Mouse (Mus musculus): ENCODE measurements at regions not wholly inside any gene's neighbourhood (a gene's known extent, or its start where the extent isn't known, plus 50 kb on each side); places are given as distances from the start of the nearest gene placed in this dataset.

DNA sequence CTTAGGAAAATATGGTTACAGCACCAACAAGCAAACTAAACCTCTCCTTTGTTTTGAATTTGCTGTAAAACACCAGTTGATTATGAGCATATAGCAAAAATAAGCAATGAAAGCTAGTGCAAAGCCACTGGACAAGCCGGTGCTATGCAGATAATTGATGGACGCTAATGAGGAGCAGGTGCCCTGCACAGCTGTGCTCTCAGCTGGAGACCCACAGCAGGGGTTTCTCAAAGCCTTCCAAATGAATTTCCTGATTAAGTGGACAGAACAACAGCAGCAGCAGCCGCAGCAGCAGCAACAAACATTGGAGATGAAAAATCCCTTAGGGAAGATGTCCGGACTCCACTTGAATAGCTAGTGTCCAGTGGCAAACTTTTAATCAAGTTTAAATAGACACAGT, 109.2 kb downstream of the Alg10b start:
- Histone ChIP-seq H3K27ac (no peak overlapping the region; the same call in 1 of the 2 replicates), H3K4me1 (replicated peaks; ENCODE audit: control insufficient read depth, insufficient read depth, low read length) (peaks cover 7% of the 10 kb centered on the region; the same call in 1 of the 2 replicates), H3K9ac (no peak overlapping the region), H3K36me3 (replicated peaks; ENCODE audit: control insufficient read depth, insufficient read depth) (no peaks in the 10 kb centered on the region), H3K27me3 (ENCODE audit: control insufficient read depth, insufficient read depth, low read length) (no peaks in the 10 kb centered on the region), H3K4me3 (replicated peaks; ENCODE audit: low read length) (no peak overlapping the region), H3K4me2 (replicated peaks) (no peak overlapping the region), H3K9me3 (ENCODE audit: control insufficient read depth, low read length) (no peaks in the 10 kb centered on the region)
- DNase-seq (ENCODE audit: low spot score) (no peak), ATAC-seq (ENCODE audit: low FRiP score) (no peak)
- 5% methylated on average over 4 of the region's 4 CpGs for WGBS

DNA sequence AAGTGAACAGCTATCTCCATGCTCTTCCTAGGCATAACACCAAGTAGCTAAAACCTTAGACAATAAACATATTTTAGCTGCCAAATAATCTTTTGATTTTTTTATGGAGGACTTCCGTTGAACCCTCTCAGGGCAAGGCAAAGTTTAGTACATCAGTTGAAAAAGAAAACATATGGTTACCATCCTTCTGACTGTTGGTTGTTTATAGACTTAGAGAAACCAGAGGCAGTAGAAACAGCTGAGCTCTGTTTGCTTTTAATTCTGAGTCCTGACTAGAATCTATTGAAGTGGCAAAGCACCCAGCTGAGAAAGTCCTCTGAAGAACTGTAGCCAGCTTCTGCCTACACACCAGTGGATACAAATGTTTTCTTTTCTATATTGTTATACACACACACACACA, 109.7 kb downstream of the Alg10b start:
- H3K27me3 ChIP-seq (ENCODE audit: control insufficient read depth, insufficient read depth, low read length), result no peaks in the 10 kb centered on the region
- ATAC-seq (ENCODE audit: low FRiP score) (no peak), DNase-seq (ENCODE audit: low spot score) (no peak)
- peak overlapping the region; percentile 38 for H3K27ac ChIP-seq
- H3K4me1 ChIP-seq (replicated peaks; ENCODE audit: control insufficient read depth, insufficient read depth, low read length), result peaks cover 7% of the 10 kb centered on the region; the same call in 1 of the 2 replicates
- no peaks in the 10 kb centered on the region for H3K9me3 ChIP-seq (ENCODE audit: control insufficient read depth, low read length)
- no peak overlapping the region for H3K4me3 ChIP-seq (replicated peaks; ENCODE audit: low read length)
- 60% methylated on average over 1 of the region's 1 CpGs for WGBS
- no peak overlapping the region for H3K4me2 ChIP-seq (replicated peaks)
- H3K36me3 ChIP-seq (replicated peaks; ENCODE audit: control insufficient read depth, insufficient read depth), result no peaks in the 10 kb centered on the region
- no peak overlapping the region for H3K9ac ChIP-seq

DNA sequence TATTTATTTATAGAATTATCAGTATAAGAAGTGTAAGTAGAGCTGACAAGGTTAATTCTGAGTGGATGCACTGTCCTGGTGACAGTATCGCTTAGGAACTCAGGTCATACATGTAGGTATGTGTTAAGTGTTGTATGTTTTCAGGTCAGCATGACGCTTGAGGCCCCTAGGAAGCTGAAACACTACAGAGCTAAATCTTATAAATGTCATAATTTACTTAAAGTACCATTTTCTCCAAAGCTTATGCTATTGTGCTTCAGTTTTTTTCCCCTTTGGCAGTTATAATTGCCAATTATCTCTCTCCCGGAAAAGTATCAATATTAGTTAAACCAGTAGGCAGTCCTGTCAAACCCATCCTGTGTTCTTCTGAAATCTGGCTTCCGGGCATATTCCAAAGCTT, 110.3 kb downstream of the Alg10b start:
- H3K36me3 ChIP-seq (replicated peaks; ENCODE audit: control insufficient read depth, insufficient read depth), result no peaks in the 10 kb centered on the region
- DNase-seq (ENCODE audit: low spot score), result no peak
- ATAC-seq (ENCODE audit: low FRiP score), result no peak
- no peak overlapping the region for H3K9ac ChIP-seq
- peak overlapping the region; percentile 38; the same call in 1 of the 2 replicates for H3K27ac ChIP-seq
- H3K4me3 ChIP-seq (replicated peaks; ENCODE audit: low read length), result no peak overlapping the region
- WGBS, result 70% methylated on average over 4 of the region's 4 CpGs
- H3K9me3 ChIP-seq (ENCODE audit: control insufficient read depth, low read length), result no peaks in the 10 kb centered on the region
- H3K27me3 ChIP-seq (ENCODE audit: control insufficient read depth, insufficient read depth, low read length), result no peaks in the 10 kb centered on the region
- H3K4me2 ChIP-seq (replicated peaks), result no peak overlapping the region
- H3K4me1 ChIP-seq (replicated peaks; ENCODE audit: control insufficient read depth, insufficient read depth, low read length), result peaks cover 7% of the 10 kb centered on the region; the same call in 1 of the 2 replicates

DNA sequence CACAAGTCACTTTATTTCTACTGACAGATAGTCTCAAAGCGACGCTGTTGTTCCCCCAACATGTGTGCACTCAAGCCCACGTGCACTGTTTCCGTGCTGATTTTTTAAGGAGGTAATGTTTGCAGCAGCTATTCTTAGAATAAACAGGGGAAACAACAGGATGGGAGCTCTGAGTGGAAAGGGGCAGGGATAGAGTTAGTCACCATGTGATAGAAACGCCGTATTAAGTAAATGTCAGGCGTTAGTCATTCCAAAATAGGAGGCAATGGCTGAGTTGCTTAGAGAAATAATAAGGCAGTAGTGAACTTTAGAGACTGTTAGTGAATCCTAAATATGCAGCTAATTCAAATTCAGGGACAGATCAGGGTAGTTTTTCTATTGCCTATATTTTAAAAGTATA, 111.4 kb downstream of the Alg10b start:
- Histone ChIP-seq H3K4me1 (replicated peaks; ENCODE audit: control insufficient read depth, insufficient read depth, low read length) (peaks cover 7% of the 10 kb centered on the region; the same call in 1 of the 2 replicates), H3K4me3 (replicated peaks; ENCODE audit: low read length) (no peak overlapping the region), H3K9ac (no peak overlapping the region), H3K27ac (no peak overlapping the region), H3K27me3 (ENCODE audit: control insufficient read depth, insufficient read depth, low read length) (no peaks in the 10 kb centered on the region), H3K9me3 (ENCODE audit: control insufficient read depth, low read length) (no peaks in the 10 kb centered on the region), H3K4me2 (replicated peaks) (no peak overlapping the region), H3K36me3 (replicated peaks; ENCODE audit: control insufficient read depth, insufficient read depth) (no peaks in the 10 kb centered on the region)
- ATAC-seq (ENCODE audit: low FRiP score), result no peak
- no peak for DNase-seq (ENCODE audit: low spot score)
- WGBS, result 60% methylated on average over 7 of the region's 7 CpGs

DNA sequence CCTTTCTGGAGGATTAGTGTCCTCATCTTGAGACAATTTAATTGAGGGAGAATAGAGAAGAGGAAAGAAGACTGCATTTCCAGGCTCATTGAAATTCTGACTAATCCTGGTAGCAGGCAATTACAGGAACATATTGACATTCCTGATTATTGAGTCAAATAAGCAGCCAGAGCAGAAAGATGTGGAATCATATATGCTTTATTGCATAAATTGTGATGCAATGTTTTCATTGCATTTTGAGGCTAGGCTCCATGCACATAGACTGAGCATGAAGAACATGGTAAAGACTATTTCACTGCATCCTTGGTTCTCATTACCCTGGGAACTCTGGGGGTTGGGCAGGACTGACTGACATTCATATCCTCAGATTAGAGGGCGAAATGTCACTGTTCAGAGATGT, 116.0 kb downstream of the Alg10b start:
- DNase-seq (ENCODE audit: low spot score), result no peak
- no peak overlapping the region for H3K27ac ChIP-seq
- no peaks in the 10 kb centered on the region for H3K27me3 ChIP-seq (ENCODE audit: control insufficient read depth, insufficient read depth, low read length)
- H3K36me3 ChIP-seq (replicated peaks; ENCODE audit: control insufficient read depth, insufficient read depth), result no peaks in the 10 kb centered on the region
- no peak overlapping the region for H3K4me2 ChIP-seq (replicated peaks)
- H3K9me3 ChIP-seq (ENCODE audit: control insufficient read depth, low read length), result no peaks in the 10 kb centered on the region
- H3K4me1 ChIP-seq (replicated peaks; ENCODE audit: control insufficient read depth, insufficient read depth, low read length), result no peaks in the 10 kb centered on the region
- WGBS, result 86% methylated on average over 1 of the region's 1 CpGs
- H3K4me3 ChIP-seq (replicated peaks; ENCODE audit: low read length), result no peak overlapping the region
- no peak overlapping the region for H3K9ac ChIP-seq
- ATAC-seq (ENCODE audit: low FRiP score), result no peak

DNA sequence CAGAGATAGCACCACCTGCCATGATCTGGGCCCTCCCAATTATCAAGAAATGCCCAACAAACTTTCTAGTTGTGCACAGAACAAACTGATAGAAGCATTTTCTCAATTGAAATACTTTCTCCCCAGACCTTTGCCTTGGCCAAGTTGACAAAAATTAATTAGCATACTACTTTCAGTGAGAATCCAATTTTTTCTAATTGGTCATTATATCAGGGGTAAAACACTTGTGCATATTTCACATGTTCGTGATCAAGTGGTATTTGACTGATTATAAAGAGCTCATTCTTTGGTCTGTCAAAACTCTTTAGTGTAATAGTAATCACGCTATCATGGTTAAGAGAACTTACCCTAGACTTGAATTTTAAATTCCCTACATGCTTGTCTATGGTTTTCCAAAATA, 117.2 kb downstream of the Alg10b start:
- no peak for ATAC-seq (ENCODE audit: low FRiP score)
- Histone ChIP-seq H3K4me2 (replicated peaks) (no peak overlapping the region), H3K4me3 (replicated peaks; ENCODE audit: low read length) (no peak overlapping the region), H3K9ac (no peak overlapping the region), H3K27ac (no peak overlapping the region), H3K27me3 (ENCODE audit: control insufficient read depth, insufficient read depth, low read length) (no peaks in the 10 kb centered on the region), H3K4me1 (replicated peaks; ENCODE audit: control insufficient read depth, insufficient read depth, low read length) (no peaks in the 10 kb centered on the region), H3K36me3 (replicated peaks; ENCODE audit: control insufficient read depth, insufficient read depth) (no peaks in the 10 kb centered on the region), H3K9me3 (ENCODE audit: control insufficient read depth, low read length) (no peaks in the 10 kb centered on the region)
- WGBS, result 91% methylated on average over 2 of the region's 2 CpGs
- DNase-seq (ENCODE audit: low spot score), result no peak

DNA sequence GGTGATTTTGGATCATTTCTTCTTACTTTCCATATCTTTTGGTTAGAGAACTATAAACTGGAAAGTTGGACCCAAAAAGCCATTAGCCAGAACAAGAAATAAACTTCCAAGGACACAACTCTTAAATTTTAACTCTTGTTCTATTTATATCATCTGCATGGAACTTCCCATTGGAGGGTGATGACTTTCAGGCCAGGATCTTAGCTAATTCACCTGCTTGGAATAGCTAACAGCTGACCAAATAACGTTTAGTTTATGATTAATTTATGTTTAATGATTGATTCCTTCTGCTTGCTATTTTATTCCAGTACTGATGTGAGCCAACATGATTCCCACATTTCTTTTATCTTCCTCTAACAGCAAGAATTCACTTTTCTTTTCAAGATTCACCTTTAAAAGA, 119.7 kb downstream of the Alg10b start:
- Histone ChIP-seq H3K36me3 (replicated peaks; ENCODE audit: control insufficient read depth, insufficient read depth) (no peaks in the 10 kb centered on the region), H3K9me3 (ENCODE audit: control insufficient read depth, low read length) (no peaks in the 10 kb centered on the region), H3K27ac (no peak overlapping the region), H3K27me3 (ENCODE audit: control insufficient read depth, insufficient read depth, low read length) (no peaks in the 10 kb centered on the region), H3K4me2 (replicated peaks) (no peak overlapping the region), H3K4me1 (replicated peaks; ENCODE audit: control insufficient read depth, insufficient read depth, low read length) (no peaks in the 10 kb centered on the region), H3K4me3 (replicated peaks; ENCODE audit: low read length) (no peak overlapping the region), H3K9ac (no peak overlapping the region)
- 62% methylated on average over 1 of the region's 1 CpGs for WGBS
- DNase-seq (ENCODE audit: low spot score) (no peak), ATAC-seq (ENCODE audit: low FRiP score) (no peak)

DNA sequence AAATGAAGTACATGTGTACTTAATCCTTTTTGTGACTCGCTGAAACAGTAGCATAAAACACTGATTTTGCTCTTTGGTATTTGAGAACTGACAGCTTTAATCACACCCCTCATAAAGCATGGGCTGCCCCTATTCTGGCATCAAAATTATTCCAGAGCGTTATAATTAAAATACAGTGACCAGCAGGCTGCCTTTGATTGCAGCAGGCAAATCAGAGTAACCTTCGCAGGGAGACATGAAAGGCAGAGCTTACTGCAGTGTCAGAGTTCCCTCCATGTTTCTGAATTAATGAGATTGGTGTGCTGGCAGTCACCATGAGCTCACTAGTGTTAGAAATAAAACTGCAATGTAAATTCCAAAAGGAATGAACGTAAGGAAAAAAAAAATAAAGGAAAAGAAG, 120.8 kb downstream of the Alg10b start:
- H3K36me3 ChIP-seq (replicated peaks; ENCODE audit: control insufficient read depth, insufficient read depth), result no peaks in the 10 kb centered on the region
- H3K9ac ChIP-seq, result no peak overlapping the region
- H3K27me3 ChIP-seq (ENCODE audit: control insufficient read depth, insufficient read depth, low read length), result no peaks in the 10 kb centered on the region
- H3K9me3 ChIP-seq (ENCODE audit: control insufficient read depth, low read length), result no peaks in the 10 kb centered on the region
- no peak for DNase-seq (ENCODE audit: low spot score)
- no peak overlapping the region for H3K4me3 ChIP-seq (replicated peaks; ENCODE audit: low read length)
- H3K4me2 ChIP-seq (replicated peaks), result no peak overlapping the region
- no peaks in the 10 kb centered on the region for H3K4me1 ChIP-seq (replicated peaks; ENCODE audit: control insufficient read depth, insufficient read depth, low read length)
- WGBS, result 24% methylated on average over 4 of the region's 4 CpGs
- no peak for ATAC-seq (ENCODE audit: low FRiP score)
- no peak overlapping the region for H3K27ac ChIP-seq

DNA sequence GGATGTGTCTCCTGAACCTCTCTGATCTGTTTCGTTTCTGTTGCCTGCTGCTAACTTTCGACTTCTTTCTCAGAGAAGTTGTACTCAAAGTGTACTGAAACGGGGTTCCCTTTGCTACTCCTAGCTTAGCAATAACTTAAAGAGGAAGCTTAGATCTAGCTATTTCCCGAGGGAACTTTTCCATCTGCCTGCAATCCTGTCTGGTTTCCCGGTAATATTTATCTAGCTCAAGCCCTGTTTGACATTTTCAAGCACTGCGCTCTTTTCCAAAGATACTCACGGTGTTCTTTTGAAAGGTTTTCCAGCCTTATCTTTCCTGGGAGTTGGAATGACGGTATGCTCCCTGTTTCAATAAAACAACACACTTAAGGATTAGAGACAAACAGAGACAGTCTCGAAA, 122.1 kb downstream of the Alg10b start:
- Histone ChIP-seq H3K27me3 (ENCODE audit: control insufficient read depth, insufficient read depth, low read length) (no peaks in the 10 kb centered on the region), H3K9ac (no peak overlapping the region), H3K4me1 (replicated peaks; ENCODE audit: control insufficient read depth, insufficient read depth, low read length) (no peaks in the 10 kb centered on the region), H3K9me3 (ENCODE audit: control insufficient read depth, low read length) (no peaks in the 10 kb centered on the region), H3K4me2 (replicated peaks) (no peak overlapping the region), H3K4me3 (replicated peaks; ENCODE audit: low read length) (no peak overlapping the region), H3K27ac (no peak overlapping the region), H3K36me3 (replicated peaks; ENCODE audit: control insufficient read depth, insufficient read depth) (no peaks in the 10 kb centered on the region)
- no peak for ATAC-seq (ENCODE audit: low FRiP score)
- no peak for DNase-seq (ENCODE audit: low spot score)
- 47% methylated on average over 9 of the region's 9 CpGs for WGBS

DNA sequence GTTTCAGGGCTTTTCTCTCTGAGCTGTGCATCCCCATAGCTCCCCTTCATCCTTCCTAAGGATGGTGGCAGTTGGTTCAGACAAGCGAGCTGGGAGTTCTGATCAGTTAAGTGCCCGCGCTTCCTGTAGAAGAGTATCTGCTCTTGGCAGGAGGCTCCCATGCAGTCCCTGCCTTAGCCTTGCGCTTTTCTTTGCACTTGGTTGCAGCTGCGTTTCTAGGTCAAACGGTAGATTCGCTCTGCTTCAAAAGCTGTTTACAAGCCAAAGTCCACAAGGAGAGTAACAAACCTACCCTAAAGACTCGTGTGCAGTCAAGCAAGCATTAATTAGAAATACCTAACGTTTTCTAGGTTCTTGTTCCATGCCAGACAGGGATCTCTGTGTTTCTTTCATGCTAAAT, 122.6 kb downstream of the Alg10b start:
- Histone ChIP-seq H3K4me3 (replicated peaks; ENCODE audit: low read length) (no peak overlapping the region), H3K27ac (no peak overlapping the region), H3K27me3 (ENCODE audit: control insufficient read depth, insufficient read depth, low read length) (no peaks in the 10 kb centered on the region), H3K4me1 (replicated peaks; ENCODE audit: control insufficient read depth, insufficient read depth, low read length) (no peaks in the 10 kb centered on the region), H3K36me3 (replicated peaks; ENCODE audit: control insufficient read depth, insufficient read depth) (no peaks in the 10 kb centered on the region), H3K9me3 (ENCODE audit: control insufficient read depth, low read length) (no peaks in the 10 kb centered on the region), H3K4me2 (replicated peaks) (no peak overlapping the region), H3K9ac (no peak overlapping the region)
- 70% methylated on average over 9 of the region's 9 CpGs for WGBS
- DNase-seq (ENCODE audit: low spot score) (no peak), ATAC-seq (ENCODE audit: low FRiP score) (no peak)

Measured in hindbrain, embryonic 14.5 days (tissue).